Mouse (Mus musculus) stomach, postnatal 0 days (tissue): ENCODE results near the gene Gatd1. TPM values are rescaled to one million over a fixed set of nuclear protein-coding genes. Genes with fewer than 3 reads are reported as not detected.
"Not testable (repeated sequence)": the region's sequence is repeated elsewhere in the genome, so short reads cannot be mapped to it uniquely, and the experiment has no call there.

ENCODE experiments used
- ATAC-seq: fragments of 200-750 bp; cut with Nextera tagmentation; 2 replicates; pipeline ENCODE4 v1.8.0; 2017; ENCODE audit not compliant: low FRiP score, low TSS enrichment
- DNase-seq: peaks from one replicate; pipeline ENCODE4 v3.0.0-alpha.2; 2016; ENCODE audit warnings: low spot score
- H3K27ac ChIP-seq: fragments of 300-500 bp; sonication (generic); replicated peaks from 2 replicates; pipeline ENCODE4 v1.5.1; 2014; ENCODE audit warnings: mild to moderate bottlenecking, control low read depth
- H3K27me3 ChIP-seq: fragments of 300-500 bp; sonication (generic); 2 replicates; pipeline ENCODE4 v1.6.1; 2014; ENCODE audit warnings: low read length; ENCODE audit not compliant: control insufficient read depth, insufficient read depth
- H3K36me3 ChIP-seq: fragments of 300-500 bp; sonication (generic); 2 replicates; pipeline ENCODE4 v1.6.1; 2014; ENCODE audit warnings: low read length, mixed read lengths; ENCODE audit not compliant: control insufficient read depth, insufficient read depth
- H3K4me1 ChIP-seq: fragments of 300-500 bp; sonication (generic); replicated peaks from 2 replicates; pipeline ENCODE4 v1.6.1; 2014; ENCODE audit warnings: antibody characterized with exemption; ENCODE audit not compliant: control insufficient read depth, insufficient read depth
- H3K4me2 ChIP-seq: fragments of 300-500 bp; sonication (generic); replicated peaks from 2 replicates; pipeline ENCODE4 v1.6.1; 2014; ENCODE audit warnings: low read depth, mild to moderate bottlenecking, control low read depth, moderate library complexity
- H3K4me3 ChIP-seq: fragments of 300-500 bp; sonication (generic); 2 replicates; pipeline ENCODE4 v1.5.1; 2014; ENCODE audit warnings: low read depth, low read length, control low read depth
- H3K9ac ChIP-seq: fragments of 300-500 bp; sonication (generic); 2 replicates; pipeline ENCODE4 v1.6.1; 2014; ENCODE audit warnings: mild to moderate bottlenecking, low read length, control low read depth, mixed read lengths
- H3K9me3 ChIP-seq: fragments of 300-500 bp; sonication (generic); 2 replicates; pipeline ENCODE4 v1.6.1; 2016; ENCODE audit warnings: low read length; ENCODE audit not compliant: control insufficient read depth
- CTCF ChIP-seq: IDR thresholded peaks from 2 replicates; pipeline ENCODE4 v1.5.1; 2016; ENCODE audit warnings: antibody characterized with exemption, low read depth, mild to moderate bottlenecking, moderate library complexity
- EP300 ChIP-seq: optimal IDR thresholded peaks from 2 replicates; pipeline ENCODE3; 2016; ENCODE audit warnings: antibody characterized with exemption
- WGBS: fragments of 180-500 bp; shearing (Covaris S2); extraction: QIAGEN DNeasy Blood & Tissue Kit; methylation state at CpG from one replicate; pipeline ENCODE4 v1.1.7; 2014; 5-methylcytosine and 5-hydroxymethylcytosine counted together
- polyA plus RNA-seq: library from polyadenylated mRNA; unstranded; fragments of >200 nt; fragmentation: Nextera tagmentation; extraction: Ambion mirVana; gene quantifications from 2 replicates; pipeline ENCODE4 v1.2.1, GENCODE M21; 2015

The Gatd1 gene
- polyA plus RNA-seq, 1 experiment from 2014 or later, result 33.8 TPM

- Histone ChIP-seq H3K4me2 (no peak overlapping the region), H3K4me3 (no peak overlapping the region), H3K9ac (no peak overlapping the region), H3K27ac (no peak overlapping the region), H3K36me3 (no peaks in the 10 kb centered on the region; the same call in 1 of the 2 replicates), H3K27me3 (no peaks in the 10 kb centered on the region), H3K4me1 (0 out of 2 replicates have a peak, but pooled peaks cover 3% of the 10 kb centered on the region), H3K9me3 (no peaks in the 10 kb centered on the region)
- TF ChIP-seq EP300 (no peak), CTCF (no peak)
- 75% methylated on average over 6 of the region's 6 CpGs for WGBS
- DNase-seq (no peak), ATAC-seq (peak; percentile 43)
Observed at GRCm38 (mm10) chr7:141416144-141416841, 2.4 kb upstream of the Gatd1 start.

GRCm38 (mm10) chr7:141413331-141413730 lies 605 bp downstream of the Gatd1 start:
- Histone ChIP-seq H3K27me3 (no peaks in the 10 kb centered on the region), H3K27ac (peak overlapping the region; percentile 70), H3K36me3 (peaks cover 6% of the 10 kb centered on the region; the same call in 1 of the 2 replicates), H3K4me3 (peak overlapping the region; percentile 75), H3K4me2 (peak overlapping the region; percentile 63), H3K4me1 (0 out of 2 replicates have a peak, but pooled peaks cover 3% of the 10 kb centered on the region), H3K9ac (peak overlapping the region; percentile 83), H3K9me3 (no peaks in the 10 kb centered on the region)
- no peak for DNase-seq
- TF ChIP-seq CTCF (no peak), EP300 (no peak)
- ATAC-seq, result 0 out of 2 replicates have a peak, but pooled peaks have one; percentile 1
- WGBS, result 4% methylated on average over 16 of the region's 16 CpGs

- no peak for ATAC-seq
- no peak overlapping the region for H3K4me2 ChIP-seq
- no peak overlapping the region for H3K9ac ChIP-seq
- no peak overlapping the region for H3K4me3 ChIP-seq
- DNase-seq, result no peak
- H3K36me3 ChIP-seq, result peaks cover 6% of the 10 kb centered on the region; the same call in 1 of the 2 replicates
- no peak overlapping the region for H3K27ac ChIP-seq
- 93% methylated on average over 1 of the region's 1 CpGs for WGBS
- H3K4me1 ChIP-seq, result 0 out of 2 replicates have a peak, but pooled peaks cover 3% of the 10 kb centered on the region
- TF ChIP-seq EP300 (no peak), CTCF (no peak)
- H3K27me3 ChIP-seq, result no peaks in the 10 kb centered on the region
- no peaks in the 10 kb centered on the region for H3K9me3 ChIP-seq
Observed at GRCm38 (mm10) chr7:141411667-141412066, 2.3 kb downstream of the Gatd1 start.

GRCm38 (mm10) chr7:141410631-141411030 lies 3.3 kb downstream of the Gatd1 start:
- DNase-seq, result no peak
- H3K9me3 ChIP-seq, result no peaks in the 10 kb centered on the region
- no peak overlapping the region for H3K4me2 ChIP-seq
- H3K4me1 ChIP-seq, result 0 out of 2 replicates have a peak, but pooled peaks cover 3% of the 10 kb centered on the region
- no peaks in the 10 kb centered on the region for H3K27me3 ChIP-seq
- ATAC-seq, result no peak
- WGBS, result 85% methylated on average over 8 of the region's 8 CpGs
- H3K9ac ChIP-seq, result no peak overlapping the region
- H3K4me3 ChIP-seq, result no peak overlapping the region
- peaks cover 6% of the 10 kb centered on the region; the same call in 1 of the 2 replicates for H3K36me3 ChIP-seq
- TF ChIP-seq EP300 (no peak), CTCF (no peak)
- no peak overlapping the region for H3K27ac ChIP-seq

GRCm38 (mm10) chr7:141408833-141409232 lies 5.1 kb downstream of the Gatd1 start:
- WGBS, result 10% methylated on average over 11 of the region's 11 CpGs
- Histone ChIP-seq H3K4me1 (0 out of 2 replicates have a peak, but pooled peaks cover 3% of the 10 kb centered on the region), H3K27me3 (no peaks in the 10 kb centered on the region), H3K9ac (no peak overlapping the region), H3K9me3 (no peaks in the 10 kb centered on the region), H3K4me2 (no peak overlapping the region), H3K4me3 (no peak overlapping the region), H3K27ac (no peak overlapping the region), H3K36me3 (peaks cover 6% of the 10 kb centered on the region; the same call in 1 of the 2 replicates)
- peak; percentile 97 for TF ChIP-seq CTCF
- TF ChIP-seq EP300, result no peak
- ATAC-seq, result peak; percentile 80
- DNase-seq, result peak; percentile 90

- not testable (repeated sequence) for H3K36me3 ChIP-seq, H3K4me3 ChIP-seq, DNase-seq, H3K4me2 ChIP-seq, H3K27ac ChIP-seq, ATAC-seq, H3K9me3 ChIP-seq, H3K4me1 ChIP-seq, H3K27me3 ChIP-seq, H3K9ac ChIP-seq
- WGBS, result 90% methylated on average over 7 of the region's 7 CpGs
Observed at GRCm38 (mm10) chr7:141407670-141408069, 6.3 kb downstream of the Gatd1 start.
